Mouse (Mus musculus): Measurements from ENCODE around the gene Ccdc115. TPM values are rescaled to one million over a fixed set of nuclear protein-coding genes. Genes with fewer than 3 reads are reported as not detected.

Ccdc115 gene
- polyA plus RNA-seq, 1 experiment from 2014 or later, result 65.5 TPM

GRCm38 (mm10) chr1:34399182-34399953 lies 40.1 kb downstream of the Ccdc115 start:
- no peak overlapping the region for H3K27ac ChIP-seq (ENCODE audit: low read depth, low read length)
- H3K9me3 ChIP-seq (ENCODE audit: control insufficient read depth, low read length), result no peaks in the 10 kb centered on the region
- no peak overlapping the region for H3K4me3 ChIP-seq (ENCODE audit: low read depth, low read length)
- H3K36me3 ChIP-seq (ENCODE audit: control insufficient read depth, insufficient read depth, low read length), result no peaks in the 10 kb centered on the region
- 55% methylated on average over 11 of the region's 11 CpGs for WGBS
- ATAC-seq (replicated peaks; ENCODE audit: low FRiP score) (no peak), DNase-seq (ENCODE audit: low spot score) (peak; percentile 28)
- H3K4me1 ChIP-seq (replicated peaks; ENCODE audit: control insufficient read depth, insufficient read depth, low read length), result no peaks in the 10 kb centered on the region; the same call in 1 of the 2 replicates
- no peak overlapping the region for H3K4me2 ChIP-seq
- H3K9ac ChIP-seq (ENCODE audit: low read depth, low read length), result no peak overlapping the region
- no peaks in the 10 kb centered on the region for H3K27me3 ChIP-seq (replicated peaks; ENCODE audit: control insufficient read depth, insufficient read depth, low read length)

- Histone ChIP-seq H3K9ac (ENCODE audit: low read depth, low read length) (no peak overlapping the region), H3K27me3 (replicated peaks; ENCODE audit: control insufficient read depth, insufficient read depth, low read length) (no peaks in the 10 kb centered on the region), H3K36me3 (ENCODE audit: control insufficient read depth, insufficient read depth, low read length) (no peaks in the 10 kb centered on the region), H3K4me1 (replicated peaks; ENCODE audit: control insufficient read depth, insufficient read depth, low read length) (no peaks in the 10 kb centered on the region; the same call in 1 of the 2 replicates), H3K4me3 (ENCODE audit: low read depth, low read length) (no peak overlapping the region), H3K4me2 (no peak overlapping the region), H3K9me3 (ENCODE audit: control insufficient read depth, low read length) (no peaks in the 10 kb centered on the region), H3K27ac (ENCODE audit: low read depth, low read length) (no peak overlapping the region)
- no peak for ATAC-seq (replicated peaks; ENCODE audit: low FRiP score)
- WGBS, result 85% methylated on average over 4 of the region's 4 CpGs
- peak; percentile 26 for DNase-seq (ENCODE audit: low spot score)
Observed at GRCm38 (mm10) chr1:34396321-34396720, 43.2 kb downstream of the Ccdc115 start.

GRCm38 (mm10) chr1:34389234-34389891 lies 50.1 kb downstream of the Ccdc115 start:
- H3K4me3 ChIP-seq (ENCODE audit: low read depth, low read length), result no peak overlapping the region
- H3K27me3 ChIP-seq (replicated peaks; ENCODE audit: control insufficient read depth, insufficient read depth, low read length), result no peaks in the 10 kb centered on the region
- DNase-seq (ENCODE audit: low spot score) (no peak), ATAC-seq (replicated peaks; ENCODE audit: low FRiP score) (no peak)
- H3K4me1 ChIP-seq (replicated peaks; ENCODE audit: control insufficient read depth, insufficient read depth, low read length), result no peaks in the 10 kb centered on the region
- WGBS, result 74% methylated on average over 6 of the region's 6 CpGs
- no peak overlapping the region for H3K27ac ChIP-seq (ENCODE audit: low read depth, low read length)
- no peak overlapping the region for H3K4me2 ChIP-seq
- H3K9ac ChIP-seq (ENCODE audit: low read depth, low read length), result no peak overlapping the region
- no peaks in the 10 kb centered on the region for H3K9me3 ChIP-seq (ENCODE audit: control insufficient read depth, low read length)
- H3K36me3 ChIP-seq (ENCODE audit: control insufficient read depth, insufficient read depth, low read length), result no peaks in the 10 kb centered on the region

- WGBS, result 84% methylated on average over 11 of the region's 11 CpGs
- no peak overlapping the region for H3K9ac ChIP-seq (ENCODE audit: low read depth, low read length)
- no peaks in the 10 kb centered on the region for H3K4me1 ChIP-seq (replicated peaks; ENCODE audit: control insufficient read depth, insufficient read depth, low read length)
- no peaks in the 10 kb centered on the region for H3K36me3 ChIP-seq (ENCODE audit: control insufficient read depth, insufficient read depth, low read length)
- ATAC-seq (replicated peaks; ENCODE audit: low FRiP score), result no peak
- H3K4me3 ChIP-seq (ENCODE audit: low read depth, low read length), result no peak overlapping the region
- no peak overlapping the region for H3K4me2 ChIP-seq
- H3K27me3 ChIP-seq (replicated peaks; ENCODE audit: control insufficient read depth, insufficient read depth, low read length), result no peaks in the 10 kb centered on the region
- no peak for DNase-seq (ENCODE audit: low spot score)
- H3K27ac ChIP-seq (ENCODE audit: low read depth, low read length), result no peak overlapping the region
- no peaks in the 10 kb centered on the region for H3K9me3 ChIP-seq (ENCODE audit: control insufficient read depth, low read length)
Observed at GRCm38 (mm10) chr1:34388849-34389233, 50.6 kb downstream of the Ccdc115 start.

GRCm38 (mm10) chr1:34387346-34388327 lies 51.8 kb downstream of the Ccdc115 start:
- Histone ChIP-seq H3K27ac (ENCODE audit: low read depth, low read length) (no peak overlapping the region), H3K4me1 (replicated peaks; ENCODE audit: control insufficient read depth, insufficient read depth, low read length) (no peaks in the 10 kb centered on the region), H3K9ac (ENCODE audit: low read depth, low read length) (no peak overlapping the region), H3K27me3 (replicated peaks; ENCODE audit: control insufficient read depth, insufficient read depth, low read length) (no peaks in the 10 kb centered on the region), H3K9me3 (ENCODE audit: control insufficient read depth, low read length) (no peaks in the 10 kb centered on the region), H3K4me3 (ENCODE audit: low read depth, low read length) (no peak overlapping the region), H3K36me3 (ENCODE audit: control insufficient read depth, insufficient read depth, low read length) (no peaks in the 10 kb centered on the region), H3K4me2 (no peak overlapping the region)
- no peak for ATAC-seq (replicated peaks; ENCODE audit: low FRiP score)
- peak; percentile 15 for DNase-seq (ENCODE audit: low spot score)
- WGBS, result 74% methylated on average over 12 of the region's 12 CpGs

Small RNA genes within 50 kb of the gene (microRNA-seq; reads per million reads assigned to microRNA genes)
- 3.5 reads per million, percentile 4 among the genes with 10 or more reads in this experiment for gene Mir5103 (ENCODE audit: borderline number of aligned reads)

Other genes starting within 250 kb of the Ccdc115 start
- 141 and 156 TPM in 2 replicates for gene Imp4, start 179 bp upstream of the Ccdc115 start, polyA plus RNA-seq (2014; fragmentation: Nextera tagmentation; extraction: Ambion mirVana)
- 23.2 and 23.5 TPM in 2 replicates for gene Ptpn18, start 20.1 kb upstream of the Ccdc115 start, polyA plus RNA-seq (2014; fragmentation: Nextera tagmentation; extraction: Ambion mirVana)
- gene Prss39, start 58.7 kb upstream of the Ccdc115 start, polyA plus RNA-seq (2014; fragmentation: Nextera tagmentation; extraction: Ambion mirVana), result not detected in 2 replicates
- gene Cfc1, start 96.0 kb upstream of the Ccdc115 start, polyA plus RNA-seq (2014; fragmentation: Nextera tagmentation; extraction: Ambion mirVana), result not detected in 2 replicates
- gene Prss40, start 121.3 kb upstream of the Ccdc115 start, polyA plus RNA-seq (2014; fragmentation: Nextera tagmentation; extraction: Ambion mirVana), result not detected in 2 replicates
- gene Amer3, start 140.0 kb upstream of the Ccdc115 start, polyA plus RNA-seq (2014; fragmentation: Nextera tagmentation; extraction: Ambion mirVana), result not detected in 2 replicates